Mouse (Mus musculus) lung, postnatal 0 days (tissue): ENCODE measurements around the gene Smyd2. TPM values are rescaled to one million over a fixed set of nuclear protein-coding genes. Genes with fewer than 3 reads are reported as not detected.

Experiments used
- ATAC-seq: fragments of 200-750 bp; cut with Nextera tagmentation; 2 replicates; pipeline ENCODE4 v1.8.0; 2017; ENCODE audit warnings: moderate library complexity
- DNase-seq: peaks from one replicate; pipeline ENCODE4 v3.0.0-alpha.2; 2016; ENCODE audit warnings: low spot score
- H3K27ac ChIP-seq: fragments of 300-500 bp; sonication (generic); 2 replicates; pipeline ENCODE4 v1.5.1; 2014; ENCODE audit warnings: antibody characterized with exemption, mild to moderate bottlenecking, low read length, mixed read lengths
- H3K27me3 ChIP-seq: fragments of 300-500 bp; sonication (generic); replicated peaks from 2 replicates; pipeline ENCODE4 v1.6.1; 2014; ENCODE audit warnings: low read length, mixed read lengths; ENCODE audit not compliant: insufficient read depth
- H3K36me3 ChIP-seq: fragments of 300-500 bp; sonication (generic); 2 replicates; pipeline ENCODE4 v1.6.1; 2014; ENCODE audit warnings: low read length, mixed read lengths; ENCODE audit not compliant: insufficient read depth
- H3K4me1 ChIP-seq: fragments of 300-500 bp; sonication (generic); 2 replicates; pipeline ENCODE4 v1.6.1; 2014; ENCODE audit warnings: antibody characterized with exemption, low read depth, low read length, mixed read lengths; ENCODE audit not compliant: insufficient read depth
- H3K4me2 ChIP-seq: fragments of 300-500 bp; sonication (generic); replicated peaks from 2 replicates; pipeline ENCODE4 v1.6.1; 2014; ENCODE audit warnings: low read depth, mild to moderate bottlenecking, low read length, moderate library complexity, mixed read lengths
- H3K4me3 ChIP-seq: fragments of 300-500 bp; sonication (generic); 2 replicates; pipeline ENCODE4 v1.5.1; 2014; ENCODE audit warnings: low read depth, low read length
- H3K9ac ChIP-seq: fragments of 300-500 bp; sonication (generic); replicated peaks from 2 replicates; pipeline ENCODE4 v1.6.1; 2014; ENCODE audit warnings: low read depth, mild to moderate bottlenecking
- H3K9me3 ChIP-seq: fragments of 300-500 bp; sonication (generic); 2 replicates; pipeline ENCODE4 v1.6.1; 2016; ENCODE audit warnings: low read length, mixed read lengths
- CTCF ChIP-seq: IDR thresholded peaks from 2 replicates; pipeline ENCODE4 v1.5.1; 2016; ENCODE audit warnings: antibody characterized with exemption, mild to moderate bottlenecking
- EP300 ChIP-seq: IDR thresholded peaks from 2 replicates; pipeline ENCODE4 v1.6.1; 2016; ENCODE audit warnings: antibody characterized with exemption, mild to moderate bottlenecking, control low read depth
- WGBS: fragments of 180-500 bp; shearing (Covaris S2); extraction: QIAGEN DNeasy Blood & Tissue Kit; methylation state at CpG from one replicate; pipeline ENCODE4 v1.1.7; 2014; 5-methylcytosine and 5-hydroxymethylcytosine counted together
- polyA plus RNA-seq: library from polyadenylated mRNA; unstranded; fragments of >200 nt; fragmentation: Nextera tagmentation; extraction: Ambion mirVana; gene quantifications from 2 replicates; pipeline ENCODE4 v1.2.1, GENCODE M21; 2015

Smyd2 gene
- polyA plus RNA-seq, 1 experiment from 2014 or later = 35.9 TPM

GRCm38 (mm10) chr1:189932190-189932589 is 10.0 kb upstream of the Smyd2 start:
- no peak overlapping the region for H3K9ac ChIP-seq
- no peak for DNase-seq
- ATAC-seq = no peak
- H3K4me1 ChIP-seq = no peaks in the 10 kb centered on the region
- H3K27me3 ChIP-seq = no peaks in the 10 kb centered on the region
- 84% methylated on average over 12 of the region's 12 CpGs for WGBS
- H3K27ac ChIP-seq = no peak overlapping the region
- no peaks in the 10 kb centered on the region for H3K36me3 ChIP-seq
- H3K9me3 ChIP-seq = no peaks in the 10 kb centered on the region
- no peak overlapping the region for H3K4me2 ChIP-seq
- H3K4me3 ChIP-seq = no peak overlapping the region
- TF ChIP-seq CTCF = no peak
- TF ChIP-seq EP300 = no peak

- TF ChIP-seq CTCF = no peak
- TF ChIP-seq EP300 = no peak
- Histone ChIP-seq H3K4me3 (no peak overlapping the region), H3K4me1 (no peaks in the 10 kb centered on the region), H3K4me2 (no peak overlapping the region), H3K27me3 (no peaks in the 10 kb centered on the region), H3K9ac (no peak overlapping the region), H3K36me3 (no peaks in the 10 kb centered on the region), H3K27ac (no peak overlapping the region), H3K9me3 (no peaks in the 10 kb centered on the region)
- no peak for DNase-seq
- WGBS = 47% methylated on average over 4 of the region's 4 CpGs
- no peak for ATAC-seq
These were observed 7.7 kb upstream of the Smyd2 start for GRCm38 (mm10) chr1:189929896-189930295.

- ATAC-seq = peak; percentile 79
These were observed 5.5 kb upstream of the Smyd2 start for GRCm38 (mm10) chr1:189927644-189928043.

GRCm38 (mm10) chr1:189926279-189926678 is 4.1 kb upstream of the Smyd2 start:
- no peak overlapping the region for H3K4me2 ChIP-seq
- no peak overlapping the region for H3K4me3 ChIP-seq
- 71% methylated on average over 8 of the region's 8 CpGs for WGBS
- H3K27ac ChIP-seq = no peak overlapping the region
- no peaks in the 10 kb centered on the region for H3K27me3 ChIP-seq
- DNase-seq (no peak), ATAC-seq (no peak)
- TF ChIP-seq EP300 = no peak
- H3K9ac ChIP-seq = no peak overlapping the region
- H3K36me3 ChIP-seq = no peaks in the 10 kb centered on the region
- no peaks in the 10 kb centered on the region for H3K9me3 ChIP-seq
- peaks cover 3% of the 10 kb centered on the region; the same call in 1 of the 2 replicates for H3K4me1 ChIP-seq

More at GRCm38 (mm10) chr1:189927644-189928043, 5.5 kb upstream of the Smyd2 start:
- peak; percentile 88 for TF ChIP-seq CTCF
- no peak for TF ChIP-seq EP300
- no peak overlapping the region for H3K9ac ChIP-seq
- no peak overlapping the region for H3K27ac ChIP-seq
- DNase-seq = peak; percentile 80
- H3K27me3 ChIP-seq = no peaks in the 10 kb centered on the region
- no peak overlapping the region for H3K4me2 ChIP-seq
- H3K36me3 ChIP-seq = no peaks in the 10 kb centered on the region
- 7% methylated on average over 6 of the region's 6 CpGs for WGBS
- H3K9me3 ChIP-seq = no peaks in the 10 kb centered on the region
- no peak overlapping the region for H3K4me3 ChIP-seq
- H3K4me1 ChIP-seq = no peaks in the 10 kb centered on the region

GRCm38 (mm10) chr1:189923871-189924568 is 1.9 kb upstream of the Smyd2 start:
- Histone ChIP-seq H3K27me3 (no peaks in the 10 kb centered on the region), H3K9ac (no peak overlapping the region), H3K9me3 (no peaks in the 10 kb centered on the region), H3K4me2 (no peak overlapping the region), H3K4me1 (peaks cover 3% of the 10 kb centered on the region; the same call in 1 of the 2 replicates), H3K4me3 (no peak overlapping the region), H3K27ac (no peak overlapping the region), H3K36me3 (no peaks in the 10 kb centered on the region)
- 79% methylated on average over 22 of the region's 22 CpGs for WGBS
- no peak for ATAC-seq
- TF ChIP-seq CTCF (no peak), EP300 (no peak)
- no peak for DNase-seq

GRCm38 (mm10) chr1:189923157-189923556 is 994 bp upstream of the Smyd2 start:
- 96% methylated on average over 4 of the region's 4 CpGs for WGBS
- Histone ChIP-seq H3K27ac (no peak overlapping the region), H3K9me3 (no peaks in the 10 kb centered on the region), H3K4me1 (peaks cover 3% of the 10 kb centered on the region; the same call in 1 of the 2 replicates), H3K4me2 (no peak overlapping the region), H3K9ac (no peak overlapping the region), H3K36me3 (no peaks in the 10 kb centered on the region), H3K4me3 (no peak overlapping the region), H3K27me3 (no peaks in the 10 kb centered on the region)
- TF ChIP-seq CTCF (no peak), EP300 (no peak)
- DNase-seq (no peak), ATAC-seq (no peak)

GRCm38 (mm10) chr1:189922721-189923120 is 558 bp upstream of the Smyd2 start:
- H3K27me3 ChIP-seq = no peaks in the 10 kb centered on the region
- H3K9ac ChIP-seq = no peak overlapping the region; the same call in 1 of the 2 replicates
- WGBS = 28% methylated on average over 9 of the region's 9 CpGs
- ATAC-seq (no peak), DNase-seq (no peak)
- no peak overlapping the region for H3K27ac ChIP-seq
- TF ChIP-seq CTCF = no peak
- no peak for TF ChIP-seq EP300
- peak overlapping the region; percentile 66; the same call in 1 of the 2 replicates for H3K4me3 ChIP-seq
- H3K9me3 ChIP-seq = no peaks in the 10 kb centered on the region
- H3K36me3 ChIP-seq = no peaks in the 10 kb centered on the region
- H3K4me1 ChIP-seq = peaks cover 3% of the 10 kb centered on the region; the same call in 1 of the 2 replicates
- peak overlapping the region; percentile 99 for H3K4me2 ChIP-seq
